Comparison of ENCODE assay signal across 10 mouse cellular contexts in genomic region chr4:129884041-129884930, GRCm38 (mm10). TPM values are rescaled to one million over a fixed set of nuclear protein-coding genes. Genes with fewer than 3 reads are reported as not detected.
DNase-seq lines count a peak whose midpoint lies in the region; ATAC-seq lines count a peak whose summit lies in the region.
"Had no signal": no experiment of that assay in that cellular context is flagged by ENCODE, and none has a peak within 500 bp of the region (broad histone marks: within the 10 kb centered on the region; RNA-seq: fewer than 3 reads in every experiment).

No protein-coding gene starts in this region.

- no peaks in the 10 kb centered on the region for H3K27me3 ChIP-seq in hindbrain, embryonic 13.5 days
- no peaks in the 10 kb centered on the region for H3K27me3 ChIP-seq in splenic B cell, adult 2 months (ENCODE audit: control insufficient read depth, insufficient read depth, low read length, poor library complexity, severe bottlenecking)
- H3K27me3 ChIP-seq: Patski had no signal

- H3K36me3 ChIP-seq in hindbrain, embryonic 13.5 days = no peaks in the 10 kb centered on the region
- no peaks in the 10 kb centered on the region for H3K36me3 ChIP-seq in splenic B cell, adult 2 months (ENCODE audit: control insufficient read depth, insufficient read depth, low read length, poor library complexity, severe bottlenecking)

- DNase-seq in heart, postnatal 36 days = peak; percentile 28 to 30
- no peak for DNase-seq in heart, postnatal 14 days
- DNase-seq in ZHBTc4 (ENCODE audit: low read depth, low spot score) = peak; percentile 89
- peak; percentile 47 for DNase-seq in splenic B cell, adult 2 months (ENCODE audit: low read depth, low spot score)
- DNase-seq in adrenal gland, postnatal 36 days = no peak
- DNase-seq in thymus, postnatal 25 days = no peak

- H3K4me3 ChIP-seq in hindbrain, embryonic 13.5 days = no peak overlapping the region

- H3K4me2 ChIP-seq in hindbrain, embryonic 13.5 days = no peak overlapping the region

- no peak for ATAC-seq in hindbrain, embryonic 13.5 days (ENCODE audit: low FRiP score)
- peak; percentile 62 for ATAC-seq in megakaryocyte, adult 5-6 weeks (ENCODE audit: poor library complexity, severe bottlenecking)
- ATAC-seq: Patski had no signal

- peaks cover 20% of the 10 kb centered on the region for H3K4me1 ChIP-seq in hindbrain, embryonic 13.5 days (replicated peaks)

- H3K9me3 ChIP-seq in hindbrain, embryonic 13.5 days = no peaks in the 10 kb centered on the region

- H3K9ac ChIP-seq in hindbrain, embryonic 13.5 days = 0 out of 2 replicates have a peak overlapping the region, but pooled peaks have one; percentile 40

- intact Hi-C loops in heart, postnatal 36 days (cut with DNase I) = no loop called here
- intact Hi-C loops in heart, postnatal 14 days (cut with DNase I) = no loop called here

- WGBS in hindbrain, embryonic 13.5 days = 56% methylated on average over 12 of the region's 12 CpGs

- H3K27ac ChIP-seq in hindbrain, embryonic 13.5 days = no peak overlapping the region

RNA-seq across cellular contexts. Expression of gene Spocd1, which starts 44.8 kb away (rescaled TPM):
- not detected for total RNA-seq in heart, postnatal 36 days (2021)
- not detected for total RNA-seq in heart, postnatal 14 days (2021)
- polyA plus RNA-seq in hindbrain, embryonic 13.5 days (2015; fragmentation: Nextera tagmentation; extraction: Ambion mirVana) = not detected in 2 replicates
- total RNA-seq in megakaryocyte, adult 5-6 weeks (2015) = 0.18 and 0.36 TPM in 2 replicates
- 0.08 and 0.44 TPM in 2 replicates for total RNA-seq in megakaryocyte, adult 5-6 weeks (2017)
- total RNA-seq in adrenal gland, postnatal 36 days (2021) = 1 to 10 TPM in 1 of 2 experiments, under 1 TPM in 1; 0.86 to 1.3 TPM
- polyA plus RNA-seq: gonadal fat pad, adult 2 months had no signal

Comparison
In these comparisons a context has a peak if more than half of its experiments do, and no peak if none do; other contexts are left out.
1. DNase-seq: peak in heart, postnatal 36 days (2 of 2), ZHBTc4 (single experiment) and splenic B cell, adult 2 months (single experiment); none in heart, postnatal 14 days (0 of 2), adrenal gland, postnatal 36 days (0 of 2) and thymus, postnatal 25 days (single experiment).